Mouse (Mus musculus) c-Kit-positive CD71-positive TER-119-negative erythroid progenitor cells, embryonic 14.5 days (primary cell): ENCODE measurements around the gene Zic5.

Source experiments
- DNase-seq: peaks from one replicate; pipeline ENCODE4 v3.0.0-alpha.2; 2013; ENCODE audit warnings: low read depth

Zic5 gene

DNA sequence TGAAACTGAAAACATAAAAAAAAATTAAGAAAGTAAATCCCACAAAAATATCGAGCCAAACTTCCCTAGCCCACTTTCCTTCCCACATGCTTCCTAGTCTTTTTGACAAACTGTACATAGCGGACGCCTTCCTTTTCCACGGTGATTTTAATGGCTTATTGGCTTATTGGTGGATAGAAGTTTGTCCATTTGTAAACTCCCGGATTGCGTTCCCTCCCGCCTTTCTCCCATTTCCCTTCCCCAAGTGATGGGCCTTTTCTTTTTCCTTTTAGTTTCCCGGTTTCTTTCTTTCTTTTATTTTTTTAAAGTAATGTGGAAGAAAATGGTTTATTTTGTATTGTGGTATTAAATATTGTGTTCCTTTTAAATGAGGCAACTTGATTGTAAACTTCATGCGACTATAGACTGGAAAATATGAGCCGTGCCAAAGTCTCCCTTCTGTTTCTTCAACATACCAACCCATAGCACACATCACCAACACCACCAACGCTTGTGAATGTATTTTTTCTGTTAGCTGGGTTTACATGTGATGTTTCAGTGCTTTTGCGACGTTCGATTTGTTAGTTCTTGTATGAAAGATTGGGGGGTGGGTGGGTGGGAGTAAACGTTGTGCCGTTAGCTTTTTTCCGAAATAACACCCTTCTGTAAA is 14.1 kb upstream of the Zic5 start:
- DNase-seq: no peak

DNA sequence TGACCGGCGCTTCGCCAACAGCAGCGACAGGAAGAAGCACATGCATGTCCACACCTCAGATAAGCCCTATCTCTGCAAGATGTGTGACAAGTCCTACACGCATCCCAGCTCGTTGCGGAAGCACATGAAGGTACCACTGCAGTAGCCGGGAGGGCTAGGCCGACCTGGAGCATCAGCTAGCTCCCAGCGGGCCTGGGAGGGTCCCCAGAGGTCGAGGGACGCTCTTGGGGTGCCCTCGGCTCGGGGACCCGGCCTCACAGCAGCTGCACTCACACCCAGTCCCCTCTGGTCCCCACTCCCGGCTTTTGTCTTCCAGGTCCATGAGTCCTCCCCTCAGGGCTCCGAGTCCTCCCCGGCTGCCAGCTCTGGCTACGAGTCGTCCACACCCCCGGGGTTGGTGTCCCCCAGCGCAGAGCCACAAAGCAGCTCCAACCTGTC is 13.1 kb upstream of the Zic5 start:
- no peak for DNase-seq

DNA sequence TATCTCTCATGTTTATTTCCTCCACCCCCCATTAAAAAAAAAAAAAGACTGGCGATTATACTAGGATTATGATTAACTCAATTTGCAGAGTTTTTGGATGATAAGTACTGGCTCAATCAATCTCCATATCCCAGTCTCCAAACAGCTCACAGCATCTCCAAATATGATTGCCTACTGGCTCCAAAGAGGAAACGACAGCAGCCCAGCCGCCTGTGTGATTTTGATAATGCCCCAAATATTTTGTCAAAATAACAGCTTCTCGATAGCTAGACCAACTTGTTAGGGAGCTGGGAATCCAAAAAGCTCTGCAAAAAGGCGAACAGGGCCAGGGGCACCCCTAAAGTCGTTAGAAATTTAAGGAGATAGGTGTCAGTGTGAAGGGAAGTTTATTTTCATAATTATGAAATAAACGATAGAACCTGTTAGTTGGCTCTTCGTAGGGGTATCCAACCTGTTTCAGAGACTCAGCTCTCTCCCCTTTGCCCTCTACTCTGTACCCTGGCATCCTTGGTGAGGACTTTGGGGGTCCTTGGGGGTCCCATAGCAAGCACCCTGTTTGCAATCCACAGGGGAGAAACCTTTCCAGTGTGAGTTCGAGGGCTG is 12.6 kb upstream of the Zic5 start:
- no peak for DNase-seq

DNA sequence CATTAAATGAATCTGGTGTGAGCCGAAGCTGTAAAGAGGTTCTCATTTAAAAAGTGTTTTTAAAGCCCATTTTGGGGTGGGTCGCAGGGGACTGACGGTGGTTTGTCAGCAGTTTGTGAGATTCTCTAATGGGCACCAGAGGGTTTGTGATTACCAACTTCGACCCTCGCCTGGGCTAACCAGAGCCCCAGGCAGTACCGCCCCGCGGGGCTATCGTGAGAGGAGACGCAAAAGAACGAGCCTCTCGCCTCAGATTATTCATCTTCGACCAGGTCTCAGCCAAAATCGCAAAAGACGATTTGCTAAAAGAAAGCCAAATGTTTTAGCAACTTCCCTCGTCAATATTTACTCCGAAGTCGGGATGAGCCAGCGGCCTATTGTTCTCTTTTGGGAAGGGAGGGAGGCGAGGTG is 11.8 kb upstream of the Zic5 start:
- no peak for DNase-seq

DNA sequence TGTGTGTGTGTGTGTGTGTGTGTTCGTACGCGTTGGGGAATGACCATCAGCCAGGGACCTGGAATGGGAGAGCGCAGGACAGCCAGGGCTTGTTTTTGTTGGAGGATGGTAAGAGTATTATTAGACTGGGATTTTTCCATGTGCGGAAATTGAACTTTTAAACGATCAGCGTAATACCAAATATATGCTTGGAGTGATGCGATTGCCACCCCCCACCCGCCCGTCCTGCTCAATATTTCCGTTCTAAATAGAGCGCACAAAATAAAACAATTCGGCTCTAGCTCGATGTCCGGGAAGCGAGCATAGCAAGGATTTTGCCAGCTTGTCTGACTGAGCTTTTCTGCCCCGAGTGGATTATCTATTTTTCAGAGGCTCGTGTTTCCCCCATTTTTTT is 11.3 kb upstream of the Zic5 start:
- no peak for DNase-seq

DNA sequence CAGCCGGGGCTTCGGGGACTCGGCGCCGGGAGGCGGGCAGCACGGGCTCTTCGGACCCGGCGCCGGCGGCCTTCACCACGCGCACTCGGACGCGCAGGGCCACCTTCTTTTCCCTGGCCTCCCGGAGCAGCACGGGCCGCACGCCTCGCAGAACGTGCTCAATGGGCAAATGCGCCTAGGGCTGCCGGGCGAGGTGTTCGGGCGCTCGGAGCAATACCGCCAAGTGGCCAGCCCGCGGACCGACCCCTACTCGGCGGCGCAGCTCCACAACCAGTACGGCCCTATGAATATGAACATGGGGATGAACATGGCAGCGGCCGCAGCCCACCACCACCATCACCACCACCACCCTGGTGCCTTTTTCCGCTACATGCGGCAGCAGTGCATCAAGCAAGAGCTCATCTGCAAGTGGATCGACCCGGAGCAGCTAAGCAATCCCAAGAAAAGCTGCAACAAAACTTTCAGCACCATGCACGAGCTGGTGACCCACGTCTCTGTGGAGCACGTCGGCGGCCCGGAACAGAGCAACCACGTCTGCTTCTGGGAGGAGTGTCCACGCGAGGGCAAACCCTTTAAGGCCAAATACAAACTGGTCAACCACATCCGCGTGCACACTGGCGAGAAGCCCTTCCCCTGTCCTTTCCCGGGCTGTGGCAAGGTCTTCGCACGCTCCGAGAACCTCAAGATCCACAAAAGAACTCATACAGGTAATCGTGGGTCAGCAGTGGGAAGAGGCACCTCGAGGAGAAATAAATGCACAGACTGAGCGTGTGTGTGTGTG is 10.8 kb upstream of the Zic5 start:
- no peak for DNase-seq

DNA sequence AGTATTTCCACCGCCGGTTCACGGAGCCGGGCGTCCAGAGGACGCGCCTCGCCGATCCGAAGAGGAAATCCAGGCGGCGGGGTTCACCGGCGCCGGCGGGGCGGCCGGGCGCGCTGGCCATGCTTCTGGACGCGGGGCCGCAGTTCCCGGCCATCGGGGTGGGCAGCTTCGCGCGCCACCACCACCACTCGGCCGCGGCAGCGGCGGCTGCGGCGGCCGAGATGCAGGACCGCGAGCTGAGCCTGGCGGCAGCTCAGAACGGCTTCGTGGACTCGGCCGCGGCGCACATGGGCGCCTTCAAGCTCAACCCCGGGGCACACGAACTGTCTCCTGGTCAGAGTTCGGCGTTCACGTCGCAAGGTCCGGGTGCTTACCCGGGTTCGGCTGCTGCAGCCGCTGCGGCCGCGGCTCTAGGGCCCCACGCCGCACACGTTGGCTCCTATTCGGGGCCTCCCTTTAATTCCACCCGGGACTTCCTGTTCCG is 10.1 kb upstream of the Zic5 start:
- DNase-seq: no peak

DNA sequence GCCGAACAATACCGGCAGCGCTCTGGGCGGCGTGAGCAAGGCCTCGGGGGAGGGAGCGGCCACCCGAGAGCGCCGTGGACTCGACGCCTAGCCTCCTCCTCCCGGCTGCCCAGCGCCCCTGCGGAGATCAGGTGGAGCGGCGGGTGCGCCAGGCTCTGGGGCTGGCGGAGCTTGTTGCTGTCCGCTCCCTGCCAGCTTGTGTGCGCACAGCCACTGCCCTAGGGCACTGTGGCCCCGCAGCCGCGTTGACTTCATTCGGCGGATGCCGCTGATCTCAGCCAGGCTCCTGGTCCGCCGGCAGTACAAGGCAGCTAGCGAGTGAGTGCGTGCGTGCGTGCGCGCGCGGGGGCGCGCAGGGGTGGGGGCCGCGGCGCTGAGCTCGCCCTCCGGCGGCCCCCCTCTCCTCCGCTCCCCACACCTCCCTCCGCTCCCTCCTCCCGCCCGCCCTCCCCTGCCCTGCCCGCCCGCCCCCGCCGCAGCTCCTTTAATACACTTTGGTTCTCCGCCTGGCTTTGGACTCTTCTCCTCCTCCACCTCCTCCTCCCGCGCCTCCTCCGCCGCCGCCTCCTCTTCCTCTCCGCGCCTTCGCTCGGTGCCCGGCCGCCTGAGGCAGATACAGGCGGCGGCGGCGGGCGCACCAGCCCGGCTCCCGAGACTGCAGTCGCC is 9.5 kb upstream of the Zic5 start, which contains the start of gene Zic2:
Gene Zic2, plus strand, starts transcription at position 545 of the 666 bp plus-strand sequence.
- DNase-seq: no peak

DNA sequence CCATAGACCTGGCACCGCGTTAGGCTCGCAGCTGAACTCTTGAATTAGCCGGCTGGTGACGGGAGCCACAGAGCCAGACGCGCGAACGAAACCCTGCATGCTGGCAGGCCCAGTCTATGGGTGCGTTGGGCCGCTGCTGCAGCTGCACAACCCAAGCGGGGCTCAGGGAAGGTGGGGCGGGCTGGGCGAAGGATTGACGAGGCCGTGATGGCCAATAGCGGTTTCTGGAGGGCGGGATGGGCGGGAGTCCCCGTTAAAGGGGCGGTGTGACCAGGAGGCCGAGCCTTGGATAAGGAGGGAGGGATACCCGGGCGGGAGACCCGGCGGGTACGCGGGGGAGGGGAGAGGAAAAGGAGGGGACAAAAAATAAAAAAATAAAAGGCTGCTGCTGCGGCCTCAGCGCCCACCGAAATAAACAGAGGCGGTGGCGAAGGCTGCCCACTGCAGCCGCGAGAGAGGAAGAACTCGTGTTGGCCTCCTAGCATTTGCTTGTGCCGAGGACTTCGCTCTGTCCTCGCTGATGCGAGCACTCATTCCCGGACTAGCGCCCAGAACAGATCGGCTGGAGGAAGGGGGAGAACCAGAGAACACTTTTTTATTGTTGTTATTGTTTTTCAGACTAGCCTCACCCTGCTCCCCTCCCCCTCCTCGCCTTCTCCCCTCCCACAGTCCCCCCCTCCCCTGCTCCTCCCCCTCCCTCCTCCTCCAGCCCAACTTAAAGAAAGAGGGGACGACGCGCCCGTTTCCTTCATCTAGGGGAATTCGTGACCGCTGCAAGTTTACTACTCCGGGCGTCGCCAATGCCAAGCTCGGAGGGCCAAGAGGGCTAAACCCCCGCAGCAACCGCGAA is 8.8 kb upstream of the Zic5 start:
- no peak for DNase-seq

DNA sequence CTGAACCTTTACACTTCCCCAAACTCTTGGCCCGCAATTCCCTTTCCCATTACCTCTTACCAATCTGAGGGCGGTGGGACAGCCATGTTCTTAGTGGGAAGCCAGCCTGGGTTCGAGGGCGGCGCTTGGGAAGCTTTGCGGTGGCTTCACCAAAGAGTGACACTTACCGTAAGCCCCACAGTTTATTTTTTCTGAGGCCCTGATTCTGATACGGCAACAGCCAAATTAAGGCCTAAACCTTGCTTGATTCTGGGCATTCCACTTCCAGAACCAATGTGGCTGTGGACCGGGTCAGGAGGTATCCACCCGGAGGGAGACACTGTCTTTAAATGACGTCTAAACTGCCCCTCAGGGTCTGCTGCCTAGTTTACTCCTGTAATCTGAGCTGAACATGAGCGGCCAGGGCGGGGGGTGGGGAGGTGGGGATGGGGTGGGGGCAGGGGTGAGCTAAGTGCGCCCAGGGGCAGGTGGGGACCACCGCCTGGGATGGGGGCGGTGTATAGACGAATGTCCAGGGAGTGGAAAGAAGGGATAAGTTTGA is 7.8 kb upstream of the Zic5 start:
- no peak for DNase-seq

DNA sequence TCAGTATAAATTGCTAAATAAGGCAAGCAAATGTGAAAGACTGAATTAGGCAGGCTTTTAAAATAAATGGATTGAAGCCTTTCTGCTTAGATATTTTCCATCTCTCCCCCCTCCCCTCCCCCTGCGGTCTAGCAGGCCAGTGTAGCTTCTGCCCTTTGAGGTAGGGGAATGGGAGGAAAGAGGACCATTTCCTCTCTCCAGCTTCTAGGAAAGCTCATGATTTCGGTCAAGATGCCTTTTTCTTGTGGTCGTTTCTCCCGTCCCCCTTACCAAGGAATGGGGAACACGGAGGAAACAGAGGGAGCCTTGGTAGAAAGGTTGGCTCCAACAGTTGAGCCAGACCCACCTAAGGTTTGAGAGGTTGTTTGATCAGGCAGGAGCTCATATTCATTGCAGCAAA is 7.2 kb upstream of the Zic5 start:
- no peak for DNase-seq

DNA sequence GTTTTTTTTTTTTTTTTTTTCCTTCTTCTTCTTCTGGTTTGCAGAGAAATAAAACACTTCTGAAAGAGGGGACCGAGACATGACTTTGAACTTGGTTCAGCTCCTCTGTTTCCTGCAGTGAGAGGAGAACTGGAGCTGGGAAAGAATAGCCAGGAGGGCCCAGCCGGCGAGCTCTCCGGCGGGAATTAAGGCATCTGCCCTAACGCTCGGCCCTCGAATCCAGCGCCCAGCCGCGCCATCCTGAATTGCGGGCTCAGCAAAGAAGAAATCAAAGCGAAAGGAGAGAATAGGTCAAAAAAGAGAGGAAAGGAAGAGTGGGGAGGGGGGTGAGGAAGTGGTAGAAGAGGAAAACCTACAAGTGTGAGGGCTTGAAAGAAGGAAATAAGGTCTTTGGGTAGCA is 6.7 kb upstream of the Zic5 start:
- DNase-seq: no peak

DNA sequence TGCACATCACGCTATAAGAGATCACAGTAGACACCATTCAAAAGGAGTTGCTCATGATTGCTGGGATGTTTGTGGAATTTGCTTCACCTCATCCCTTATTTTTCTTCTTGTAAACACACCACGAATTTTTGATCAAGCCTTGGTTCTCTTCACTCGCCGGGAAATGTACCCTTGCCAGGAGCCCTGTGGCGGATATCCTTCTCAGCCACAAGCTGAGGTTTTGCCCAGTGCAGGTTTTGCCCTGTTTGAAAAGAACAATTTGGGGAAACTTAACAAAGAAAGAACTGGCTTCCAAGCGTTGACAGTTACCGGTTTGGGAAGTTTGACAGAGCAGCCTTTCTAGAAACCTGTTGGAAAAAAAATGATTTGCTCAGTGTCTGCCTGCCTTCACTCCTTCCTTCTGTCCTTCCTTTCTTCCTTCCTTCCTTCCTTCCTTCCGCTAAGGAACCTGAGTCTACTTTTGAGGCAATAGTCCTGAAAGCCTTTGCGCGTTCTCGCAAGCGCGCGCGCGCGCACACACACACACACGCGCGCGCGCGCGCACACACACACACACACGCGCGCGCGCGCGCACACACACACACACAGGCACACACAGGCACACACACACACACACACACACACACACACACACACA is 6.1 kb upstream of the Zic5 start:
- DNase-seq: no peak

DNA sequence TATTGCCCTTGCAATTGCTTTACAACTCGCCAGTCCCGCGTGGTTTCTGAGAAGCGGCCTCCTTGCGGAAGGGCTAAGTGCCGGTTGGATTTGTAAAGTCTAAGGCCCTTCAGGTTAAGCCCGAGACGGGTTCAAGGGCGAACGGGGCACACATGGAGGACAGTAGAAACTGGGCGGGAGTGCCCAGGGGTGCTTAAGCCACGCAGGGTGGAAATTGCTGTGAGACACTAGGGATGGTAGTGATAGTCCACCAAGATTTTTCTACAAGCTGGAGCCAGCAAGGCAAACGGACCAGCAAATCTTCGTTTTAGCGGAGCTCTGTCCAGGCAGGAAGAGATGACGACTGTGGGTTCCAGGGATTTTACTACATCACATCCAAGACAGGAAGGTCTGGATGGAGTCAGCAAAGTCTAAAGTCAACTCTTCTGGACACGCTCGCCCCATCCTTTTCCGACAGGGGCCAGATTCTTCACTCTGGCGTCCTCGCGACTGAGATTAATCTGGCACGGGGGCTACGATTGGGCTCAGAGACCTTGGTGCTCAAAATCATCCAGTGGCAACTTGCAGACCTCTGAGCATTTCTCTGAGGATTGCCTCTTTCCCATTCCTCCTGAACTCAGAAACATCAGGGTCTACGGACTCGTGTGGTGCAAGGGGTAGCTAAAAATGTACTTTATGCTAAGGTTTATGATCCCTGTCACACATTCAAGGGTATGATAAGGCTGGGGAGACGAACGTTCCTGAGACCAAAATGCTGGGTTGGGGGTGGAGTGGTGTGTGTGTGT is 3.7 kb upstream of the Zic5 start:
- no peak for DNase-seq

DNA sequence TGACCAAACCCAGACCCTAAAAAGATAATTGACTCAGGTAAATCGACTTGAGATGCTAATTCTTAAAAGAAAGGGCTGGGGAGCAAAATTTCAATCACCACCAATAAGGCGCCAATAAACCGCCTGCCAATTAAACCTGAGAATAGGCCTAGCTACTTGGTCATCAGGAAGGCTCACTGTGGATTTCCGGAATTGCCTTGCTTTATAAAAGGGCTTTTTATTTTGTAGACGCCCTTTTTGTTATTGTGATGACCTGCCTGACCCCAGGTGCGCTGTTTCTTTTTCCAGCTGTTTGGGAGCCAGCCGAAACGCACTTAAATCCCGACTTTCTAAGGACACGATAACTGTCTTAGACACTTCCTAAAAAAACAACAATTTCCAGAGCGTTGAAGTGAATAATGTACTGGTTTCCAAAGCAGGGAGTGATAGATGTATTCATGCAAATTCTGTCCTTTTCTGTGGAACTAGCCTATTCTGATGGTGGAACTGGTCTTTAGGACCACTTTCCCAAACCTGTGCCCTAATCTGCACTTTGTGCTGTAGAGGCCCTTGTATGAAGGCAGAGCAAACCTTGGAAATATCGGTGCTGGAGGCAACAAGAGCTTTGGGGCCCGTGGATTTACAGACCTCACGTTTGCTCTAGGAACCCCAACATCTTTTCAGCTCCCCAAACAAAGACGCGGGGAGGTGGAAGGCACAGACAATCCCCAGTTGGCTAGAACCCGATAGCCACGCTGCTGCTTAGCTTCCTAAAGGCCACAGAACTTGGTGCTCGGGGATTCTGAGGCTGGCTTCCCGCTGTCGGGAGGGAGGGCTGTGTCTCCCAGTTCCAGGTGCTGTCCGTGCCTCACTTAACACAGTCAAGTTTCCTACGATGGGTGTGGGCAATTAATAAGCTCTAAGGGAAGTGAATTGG is 2.7 kb upstream of the Zic5 start:
- no peak for DNase-seq

DNA sequence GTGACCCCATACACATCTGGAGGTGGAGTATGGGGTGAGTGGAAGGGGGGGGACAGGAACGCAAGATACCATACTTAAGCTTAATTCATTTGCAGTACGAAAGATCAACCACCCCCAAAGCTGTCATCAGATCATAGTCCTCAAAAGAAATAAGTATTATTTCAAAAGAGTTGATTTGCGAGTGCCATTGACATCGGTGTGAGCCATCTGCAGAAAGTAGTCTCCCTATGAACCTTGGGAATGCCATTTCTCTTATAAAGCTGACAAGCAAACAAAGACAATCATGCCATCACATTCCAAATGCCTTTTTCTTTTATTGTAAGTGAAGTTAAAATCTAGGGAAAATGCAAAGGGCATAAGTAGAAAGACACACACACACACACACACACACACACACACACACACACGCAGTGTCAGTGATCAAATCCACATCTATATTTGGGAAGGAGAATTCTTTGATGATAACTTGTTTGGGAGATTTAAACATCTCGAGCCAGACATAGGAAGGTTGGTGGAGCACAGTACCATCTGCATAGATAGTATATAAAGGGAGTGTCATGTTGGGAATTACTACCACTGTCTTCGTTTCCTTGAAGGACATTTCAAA is 1.4 kb upstream of the Zic5 start:
- DNase-seq: no peak

DNA sequence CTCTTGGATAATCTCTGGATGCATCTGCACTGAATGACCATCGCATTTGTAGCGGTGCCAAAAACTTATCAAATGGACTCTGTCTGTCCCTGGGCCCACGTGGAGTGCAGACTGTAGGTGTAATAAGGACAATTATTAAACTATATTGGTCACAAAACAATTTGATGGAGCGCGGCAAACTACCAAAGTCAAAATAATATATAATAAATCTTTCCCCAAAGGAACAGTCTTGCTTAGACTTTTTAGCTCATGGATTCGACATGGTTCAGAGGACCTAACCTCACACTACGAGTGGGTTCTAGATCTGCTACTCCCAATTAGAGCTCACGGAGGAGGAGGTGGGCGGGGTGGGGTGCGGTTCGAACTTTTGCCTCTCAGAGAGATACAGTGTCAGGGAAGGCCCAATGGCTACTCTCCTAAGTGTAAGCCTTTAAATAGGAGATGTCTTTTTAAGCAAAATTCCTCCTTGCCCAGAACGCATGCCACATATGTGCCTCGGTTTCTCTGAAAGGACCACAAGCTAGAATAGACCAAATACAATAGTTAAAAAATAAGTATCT is 534 bp upstream of the Zic5 start:
- DNase-seq: no peak

DNA sequence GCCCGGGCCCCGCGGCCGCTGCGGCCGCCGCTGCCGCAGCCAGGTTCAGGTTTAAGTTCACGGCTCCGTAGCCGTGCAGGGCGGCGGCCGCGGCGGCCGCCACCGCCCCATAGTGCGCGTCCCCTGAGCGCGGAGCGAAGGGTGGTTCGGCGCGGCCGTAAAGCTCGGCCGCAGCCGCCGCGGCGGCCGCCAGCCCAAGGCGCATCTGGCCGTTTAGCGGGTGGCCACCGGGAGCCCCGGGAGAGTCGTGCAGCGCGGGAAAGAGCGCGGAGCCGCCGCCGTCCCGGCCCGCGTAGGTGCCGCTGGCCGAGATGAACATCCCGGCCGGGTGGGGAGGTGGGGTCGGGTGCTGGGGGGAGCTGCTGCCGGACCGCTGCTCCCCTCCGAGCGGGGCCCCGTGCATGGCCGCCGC is 1.1 kb downstream of the Zic5 start:
- DNase-seq: no peak
